Mouse (Mus musculus) cerebellum, postnatal 36 days (tissue): Measurements from ENCODE around the gene Tmub1.

ENCODE experiments used
- DNase-seq, 2 experiments: peaks; one replicate each; pipeline ENCODE4 v3.0.0; 2021 to 2022; ENCODE audit warnings: mixed read lengths in 2 of 2

Gene Tmub1

GRCm38 (mm10) chr5:24453283-24453984 is 5.8 kb upstream of the Tmub1 start:
- peak; percentile 84 to 87 for DNase-seq

- peak; percentile 47 to 54 for DNase-seq
Observed at GRCm38 (mm10) chr5:24452691-24453233, 5.1 kb upstream of the Tmub1 start.

- peak; percentile 46 to 51 for DNase-seq
Observed at GRCm38 (mm10) chr5:24452030-24452690, 4.5 kb upstream of the Tmub1 start, which contains the start of gene Agap3. Gene Agap3 (plus strand): TSS chr5:24452177.

GRCm38 (mm10) chr5:24451264-24452029 is 3.8 kb upstream of the Tmub1 start:
- DNase-seq = peak; percentile 82 to 92

GRCm38 (mm10) chr5:24446630-24447029 is 1.0 kb downstream of the Tmub1 start:
- no peak for DNase-seq

- DNase-seq = no peak
Observed at GRCm38 (mm10) chr5:24445428-24446080, 2.1 kb downstream of the Tmub1 start.

GRCm38 (mm10) chr5:24444746-24445427 is 2.8 kb downstream of the Tmub1 start, which contains the start of gene Fastk:
Gene Fastk (minus strand): TSS chr5:24445287.
- peak; percentile 92 to 96 for DNase-seq

GRCm38 (mm10) chr5:24443927-24444326 is 3.7 kb downstream of the Tmub1 start:
- DNase-seq = peak in 1 of 2 experiments; percentile 39

GRCm38 (mm10) chr5:24443204-24443603 is 4.5 kb downstream of the Tmub1 start:
- no peak for DNase-seq

GRCm38 (mm10) chr5:24442029-24442428 is 5.6 kb downstream of the Tmub1 start:
- no peak for DNase-seq

GRCm38 (mm10) chr5:24441187-24441586 is 6.5 kb downstream of the Tmub1 start:
- DNase-seq = no peak

- DNase-seq = no peak
Observed at GRCm38 (mm10) chr5:24433993-24434392, 13.7 kb downstream of the Tmub1 start.

- DNase-seq = no peak
Observed at GRCm38 (mm10) chr5:24428596-24428995, 19.1 kb downstream of the Tmub1 start.

GRCm38 (mm10) chr5:24427981-24428402 is 19.7 kb downstream of the Tmub1 start:
- no peak for DNase-seq

- no peak for DNase-seq
Observed at GRCm38 (mm10) chr5:24427285-24427633, 20.4 kb downstream of the Tmub1 start.

GRCm38 (mm10) chr5:24426556-24427284 is 20.9 kb downstream of the Tmub1 start:
- no peak for DNase-seq

- DNase-seq = no peak
Observed at GRCm38 (mm10) chr5:24426037-24426432, 21.6 kb downstream of the Tmub1 start.

GRCm38 (mm10) chr5:24425421-24426036 is 22.1 kb downstream of the Tmub1 start:
- peak in 1 of 2 experiments; percentile 50 for DNase-seq

GRCm38 (mm10) chr5:24424861-24425411 is 22.7 kb downstream of the Tmub1 start:
- DNase-seq = peak; percentile 67 to 79

GRCm38 (mm10) chr5:24424004-24424781 is 23.5 kb downstream of the Tmub1 start:
- DNase-seq = no peak
